Mouse (Mus musculus): Measurements from ENCODE around the gene F5. TPM values are rescaled to one million over a fixed set of nuclear protein-coding genes. Genes with fewer than 3 reads are reported as not detected.

The F5 gene
- polyA plus RNA-seq, 1 experiment from 2014 or later, result 28.2 TPM

DNA sequence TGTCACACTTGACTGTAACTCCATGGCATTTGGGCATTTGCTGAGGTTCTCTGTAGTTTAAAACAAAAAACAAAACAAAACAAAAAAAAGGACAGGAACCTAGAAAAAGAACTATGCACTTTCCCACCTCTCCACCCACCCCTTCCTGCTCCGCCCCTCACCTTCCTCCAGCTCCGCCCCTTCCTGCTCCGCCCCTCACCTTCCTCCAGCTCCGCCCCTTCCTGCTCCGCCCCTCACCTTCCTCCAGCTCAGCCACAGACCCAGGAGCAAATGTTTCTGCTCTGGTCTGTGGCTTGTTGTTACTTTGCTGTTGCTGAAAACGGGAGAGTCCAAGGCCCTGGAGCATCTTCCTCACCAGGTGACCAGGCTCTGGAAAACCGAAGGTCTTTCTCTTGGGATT, 2.6 kb upstream of the F5 start:
- Histone ChIP-seq H3K4me1 (ENCODE audit: insufficient read depth) (peaks cover 18% of the 10 kb centered on the region), H3K27me3 (ENCODE audit: insufficient read depth, low read length) (no peaks in the 10 kb centered on the region), H3K36me3 (replicated peaks; ENCODE audit: insufficient read depth, low read length) (no peaks in the 10 kb centered on the region), H3K27ac (ENCODE audit: low read depth) (peak overlapping the region; percentile 46), H3K4me3 (ENCODE audit: low read depth, low read length) (no peak overlapping the region), H3K9me3 (ENCODE audit: low read length) (no peaks in the 10 kb centered on the region), H3K4me2 (ENCODE audit: low read depth, low read length) (peak overlapping the region; percentile 38), H3K9ac (replicated peaks) (no peak overlapping the region)
- peak; percentile 33; the same call in 1 of the 2 replicates for ATAC-seq
- 83% methylated on average over 7 of the region's 7 CpGs for WGBS (ENCODE audit: insufficient replicate concordance)
- TF ChIP-seq EP300 (IDR thresholded peaks at IDR 0.05; ENCODE audit: low read depth) (no peak), CTCF (IDR thresholded peaks at IDR 0.05; ENCODE audit: low read depth) (no peak)
- no peak for DNase-seq

DNA sequence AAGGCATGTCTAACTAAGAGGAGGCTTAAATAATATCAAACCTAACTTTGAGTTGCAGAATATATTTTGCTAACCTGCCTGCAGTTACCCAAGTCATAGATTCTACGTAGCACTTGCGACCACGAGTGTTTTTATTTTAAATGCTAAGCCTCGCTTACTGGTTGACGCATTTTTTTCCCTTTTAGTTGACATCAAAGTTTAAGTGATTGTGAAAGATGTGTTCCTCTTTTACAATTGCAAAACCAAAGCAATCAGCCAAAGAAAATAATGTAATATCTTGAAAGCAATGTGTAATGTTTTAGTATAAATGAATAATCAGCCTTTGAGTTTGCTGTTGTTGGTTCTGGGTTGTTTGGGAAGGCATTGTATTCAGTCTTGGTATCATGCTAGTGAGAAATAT, 1.2 kb downstream of the F5 start:
- H3K27me3 ChIP-seq (ENCODE audit: insufficient read depth, low read length), result no peaks in the 10 kb centered on the region
- no peaks in the 10 kb centered on the region for H3K9me3 ChIP-seq (ENCODE audit: low read length)
- H3K4me1 ChIP-seq (ENCODE audit: insufficient read depth), result peaks cover 14% of the 10 kb centered on the region
- no peak for DNase-seq
- TF ChIP-seq CTCF (IDR thresholded peaks at IDR 0.05; ENCODE audit: low read depth) (no peak), EP300 (IDR thresholded peaks at IDR 0.05; ENCODE audit: low read depth) (peak; percentile 59; the same call in 1 of the 2 replicates)
- peak overlapping the region; percentile 67 for H3K4me2 ChIP-seq (ENCODE audit: low read depth, low read length)
- peak overlapping the region; percentile 52 for H3K4me3 ChIP-seq (ENCODE audit: low read depth, low read length)
- 51% methylated on average over 5 of the region's 5 CpGs for WGBS (ENCODE audit: insufficient replicate concordance)
- peak overlapping the region; percentile 89 for H3K27ac ChIP-seq (ENCODE audit: low read depth)
- no peak for ATAC-seq
- peak overlapping the region; percentile 54; the same call in 1 of the 2 replicates for H3K9ac ChIP-seq (replicated peaks)
- no peaks in the 10 kb centered on the region for H3K36me3 ChIP-seq (replicated peaks; ENCODE audit: insufficient read depth, low read length)

DNA sequence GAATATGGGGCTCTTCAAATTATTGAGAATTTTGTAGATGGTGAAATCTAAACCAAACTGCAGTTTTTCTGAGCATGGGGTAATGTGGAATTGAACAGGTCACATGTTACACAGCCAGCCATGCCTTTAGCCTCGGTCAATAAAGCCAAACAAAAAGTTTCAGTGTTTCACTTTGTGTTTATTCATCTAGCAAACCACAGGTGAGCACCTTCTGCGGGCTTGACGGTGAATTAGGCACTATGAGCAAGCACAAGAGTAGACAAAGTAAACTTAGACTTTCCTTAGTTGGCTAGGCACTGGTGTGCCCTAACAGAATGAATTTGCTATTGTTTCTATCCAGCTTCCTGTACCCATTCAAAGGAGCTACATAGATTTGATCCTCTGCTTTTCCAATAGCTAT, 3.3 kb downstream of the F5 start:
- ATAC-seq (peak; percentile 50), DNase-seq (no peak)
- TF ChIP-seq CTCF (IDR thresholded peaks at IDR 0.05; ENCODE audit: low read depth) (no peak), EP300 (IDR thresholded peaks at IDR 0.05; ENCODE audit: low read depth) (no peak)
- Histone ChIP-seq H3K9ac (replicated peaks) (no peak overlapping the region), H3K4me3 (ENCODE audit: low read depth, low read length) (no peak overlapping the region), H3K4me2 (ENCODE audit: low read depth, low read length) (no peak overlapping the region), H3K36me3 (replicated peaks; ENCODE audit: insufficient read depth, low read length) (no peaks in the 10 kb centered on the region), H3K9me3 (ENCODE audit: low read length) (no peaks in the 10 kb centered on the region), H3K27me3 (ENCODE audit: insufficient read depth, low read length) (no peaks in the 10 kb centered on the region), H3K4me1 (ENCODE audit: insufficient read depth) (peaks cover 27% of the 10 kb centered on the region), H3K27ac (ENCODE audit: low read depth) (peak overlapping the region; percentile 29; the same call in 1 of the 2 replicates)
- WGBS (ENCODE audit: insufficient replicate concordance), result 59% methylated on average over 3 of the region's 3 CpGs

DNA sequence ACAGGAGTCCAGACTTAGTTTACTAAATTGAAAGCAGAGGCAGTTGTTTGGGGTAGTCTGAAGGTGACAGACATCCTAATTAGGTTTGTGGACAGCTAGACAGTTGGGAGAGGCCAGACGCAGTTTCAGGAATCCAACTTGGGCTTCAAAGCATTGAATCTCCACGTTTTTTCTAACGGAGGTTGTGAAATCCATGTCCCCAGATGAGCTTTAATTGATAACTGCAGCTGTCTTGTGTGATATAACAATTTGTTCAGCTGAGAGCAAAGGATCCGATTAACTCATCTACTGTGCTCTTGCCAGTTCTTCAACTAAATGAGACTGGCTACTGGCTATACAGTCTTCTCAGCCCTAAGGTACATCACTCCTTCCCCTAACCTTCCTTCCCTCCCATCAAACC, 6.9 kb downstream of the F5 start:
- DNase-seq, result no peak
- peaks cover 3% of the 10 kb centered on the region; the same call in 1 of the 2 replicates for H3K36me3 ChIP-seq (replicated peaks; ENCODE audit: insufficient read depth, low read length)
- no peak overlapping the region for H3K27ac ChIP-seq (ENCODE audit: low read depth)
- H3K9me3 ChIP-seq (ENCODE audit: low read length), result no peaks in the 10 kb centered on the region
- H3K4me3 ChIP-seq (ENCODE audit: low read depth, low read length), result no peak overlapping the region
- no peak for ATAC-seq
- no peak overlapping the region for H3K9ac ChIP-seq (replicated peaks)
- 65% methylated on average over 4 of the region's 4 CpGs for WGBS (ENCODE audit: insufficient replicate concordance)
- H3K4me1 ChIP-seq (ENCODE audit: insufficient read depth), result peaks cover 20% of the 10 kb centered on the region
- no peak for TF ChIP-seq EP300 (IDR thresholded peaks at IDR 0.05; ENCODE audit: low read depth)
- TF ChIP-seq CTCF (IDR thresholded peaks at IDR 0.05; ENCODE audit: low read depth), result no peak
- H3K4me2 ChIP-seq (ENCODE audit: low read depth, low read length), result no peak overlapping the region
- no peaks in the 10 kb centered on the region for H3K27me3 ChIP-seq (ENCODE audit: insufficient read depth, low read length)

DNA sequence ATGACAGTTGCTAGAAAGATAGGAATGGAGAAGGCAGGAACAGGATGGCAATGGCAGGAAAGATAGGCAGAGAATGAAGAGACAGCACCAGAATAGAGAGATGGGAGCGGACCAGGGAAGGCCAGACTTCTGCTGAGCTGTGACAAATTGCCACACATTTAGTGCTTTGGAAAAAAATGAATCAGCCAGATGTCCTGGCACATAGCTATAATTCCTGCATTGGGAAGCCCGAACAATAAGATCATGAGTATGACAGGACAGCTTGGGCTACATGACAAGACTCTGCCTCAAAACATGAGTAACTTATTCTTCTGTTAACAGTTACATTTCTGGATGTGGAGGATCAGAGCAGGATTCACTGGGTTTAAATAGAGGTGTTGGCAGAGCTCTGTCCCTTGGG, 8.1 kb downstream of the F5 start:
- H3K36me3 ChIP-seq (replicated peaks; ENCODE audit: insufficient read depth, low read length), result peaks cover 3% of the 10 kb centered on the region; the same call in 1 of the 2 replicates
- H3K4me2 ChIP-seq (ENCODE audit: low read depth, low read length), result no peak overlapping the region
- H3K27ac ChIP-seq (ENCODE audit: low read depth), result no peak overlapping the region
- H3K27me3 ChIP-seq (ENCODE audit: insufficient read depth, low read length), result no peaks in the 10 kb centered on the region
- no peak overlapping the region for H3K4me3 ChIP-seq (ENCODE audit: low read depth, low read length)
- no peak for TF ChIP-seq EP300 (IDR thresholded peaks at IDR 0.05; ENCODE audit: low read depth)
- WGBS (ENCODE audit: insufficient replicate concordance), result 79% methylated on average over 2 of the region's 2 CpGs
- peaks cover 20% of the 10 kb centered on the region for H3K4me1 ChIP-seq (ENCODE audit: insufficient read depth)
- H3K9ac ChIP-seq (replicated peaks), result no peak overlapping the region
- no peaks in the 10 kb centered on the region for H3K9me3 ChIP-seq (ENCODE audit: low read length)
- DNase-seq (no peak), ATAC-seq (no peak)

DNA sequence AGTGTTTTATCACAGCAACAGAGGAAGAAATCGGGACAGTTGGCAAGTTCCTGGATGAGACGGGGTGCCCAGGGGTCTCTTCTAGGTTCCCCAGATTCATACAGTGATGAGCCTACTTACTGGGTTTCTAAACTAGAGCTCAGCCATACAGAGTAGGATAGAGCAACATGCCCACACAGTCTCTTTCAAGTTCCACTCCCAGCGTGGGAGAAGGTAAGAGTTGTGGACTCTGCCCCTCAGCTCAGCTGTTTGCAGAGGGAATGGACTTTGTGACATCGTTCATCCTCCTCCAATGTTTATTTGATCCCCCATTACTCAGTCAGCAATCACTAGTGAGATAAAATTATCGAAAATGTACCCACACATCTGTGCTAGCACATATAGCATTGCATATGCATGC, 11.1 kb downstream of the F5 start:
- Histone ChIP-seq H3K36me3 (replicated peaks; ENCODE audit: insufficient read depth, low read length) (peaks cover 3% of the 10 kb centered on the region; the same call in 1 of the 2 replicates), H3K27ac (ENCODE audit: low read depth) (peak overlapping the region; percentile 85), H3K9me3 (ENCODE audit: low read length) (no peaks in the 10 kb centered on the region), H3K4me3 (ENCODE audit: low read depth, low read length) (no peak overlapping the region), H3K27me3 (ENCODE audit: insufficient read depth, low read length) (no peaks in the 10 kb centered on the region), H3K4me2 (ENCODE audit: low read depth, low read length) (0 out of 2 replicates have a peak overlapping the region, but pooled peaks have one; percentile 9), H3K9ac (replicated peaks) (no peak overlapping the region), H3K4me1 (ENCODE audit: insufficient read depth) (peaks cover 20% of the 10 kb centered on the region)
- ATAC-seq (peak; percentile 98), DNase-seq (no peak)
- 58% methylated on average over 5 of the region's 5 CpGs for WGBS (ENCODE audit: insufficient replicate concordance)
- peak; percentile 27; the same call in 1 of the 2 replicates for TF ChIP-seq EP300 (IDR thresholded peaks at IDR 0.05; ENCODE audit: low read depth)
- TF ChIP-seq CTCF (IDR thresholded peaks at IDR 0.05; ENCODE audit: low read depth), result no peak
